Mouse (Mus musculus): Measurements from ENCODE around the gene Runx1. TPM values are rescaled to one million over a fixed set of nuclear protein-coding genes. Genes with fewer than 3 reads are reported as not detected.

Runx1 gene
- total and polyA plus RNA-seq, 3 experiments: 3.1 to 10.9 (median 4.7) TPM

- Histone ChIP-seq H3K4me3 (replicated peaks in 1 of 3; ENCODE audit: low read depth in 2 of 3, low read length in 2 of 3, poor library complexity in 1 of 3) (no peak overlapping the region), H3K4me2 (ENCODE audit: insufficient read depth, low read depth, poor library complexity, severe bottlenecking) (peak overlapping the region; percentile 44), H3K27me3 (replicated peaks) (no peaks in the 10 kb centered on the region), H3K79me2 (replicated peaks; ENCODE audit: control insufficient read depth, extremely low read depth, insufficient read depth, poor library complexity, severe bottlenecking) (no peaks in the 10 kb centered on the region), H3K4me1 (ENCODE audit: control insufficient read depth in 1 of 2, insufficient read depth in 2 of 2) (peaks cover 23 to 56% of the 10 kb centered on the region in 2 experiments), H3K9me3 (replicated peaks; ENCODE audit: low read length) (peaks cover 13% of the 10 kb centered on the region), H3K27ac (ENCODE audit: insufficient read depth, low read depth) (peak overlapping the region; percentile 11; the same call in 1 of the 2 replicates), H3K36me3 (replicated peaks in 1 of 2; ENCODE audit: control insufficient read depth in 1 of 2, insufficient read depth in 1 of 2, low read length in 1 of 2) (peaks cover 3 to 64% of the 10 kb centered on the region in 2 experiments), H3K9ac (ENCODE audit: insufficient read depth, low read depth) (no peak overlapping the region; the same call in 1 of the 2 replicates)
- dilution Hi-C loops (cut with MboI; ENCODE audit: extremely low pct_ligation_motif_present, extremely low pct_unique_long_range_greater_than_20kb, low sequenced_read_pairs): no loop called here
- TF ChIP-seq TCF12 (IDR thresholded peaks at IDR 0.05; ENCODE audit: low read depth, low read length): peak; percentile 61; the same call in 1 of the 2 replicates
- TF ChIP-seq USF2 (conservative IDR thresholded peaks at IDR 0.05; ENCODE audit: low read depth, low read length): no peak
- peak; percentile 91 for TF ChIP-seq BHLHE40 (IDR thresholded peaks at IDR 0.05; ENCODE audit: low read depth, low read length)
- no peak for TF ChIP-seq JUN (IDR thresholded peaks at IDR 0.05; ENCODE audit: insufficient read depth, low read depth, low read length)
- peak; percentile 20; the same call in 1 of the 2 replicates for TF ChIP-seq POLR2A (IDR thresholded peaks at IDR 0.05; ENCODE audit: low read depth, low read length)
- TF ChIP-seq MAFK (IDR thresholded peaks at IDR 0.05; ENCODE audit: insufficient replicate concordance, low read length): peak; percentile 76
- no peak for TF ChIP-seq RCOR1 (conservative IDR thresholded peaks at IDR 0.05; ENCODE audit: low read depth, low read length)
- TF ChIP-seq HCFC1 (IDR thresholded peaks at IDR 0.05; ENCODE audit: low read depth, low read length): no peak
- TF ChIP-seq CHD2 (IDR thresholded peaks at IDR 0.05; ENCODE audit: low read length): peak; percentile 82
- no peak for TF ChIP-seq CTCF (conservative IDR thresholded peaks at IDR 0.05 in 1 of 2, IDR thresholded peaks at IDR 0.05 in 1 of 2; ENCODE audit: low read depth in 2 of 2, low read length in 2 of 2)
- TF ChIP-seq USF1 (IDR thresholded peaks at IDR 0.05; ENCODE audit: low read depth, low read length): no peak
- TF ChIP-seq MAX (IDR thresholded peaks at IDR 0.05; ENCODE audit: low read length): no peak
- TF ChIP-seq IRF4 (IDR thresholded peaks at IDR 0.05; ENCODE audit: low read depth, low read length): peak; percentile 66
- TF ChIP-seq ZNF384 (IDR thresholded peaks at IDR 0.05; ENCODE audit: low read depth, low read length): no peak
- TF ChIP-seq SIN3A (IDR thresholded peaks at IDR 0.05; ENCODE audit: low read length): peak; percentile 62
- no peak; the same call in 1 of the 2 replicates for TF ChIP-seq JUND (conservative IDR thresholded peaks at IDR 0.05; ENCODE audit: low read depth, low read length)
- TF ChIP-seq KAT2A (IDR thresholded peaks at IDR 0.05; ENCODE audit: insufficient replicate concordance, low read length): no peak
- TF ChIP-seq EP300 (IDR thresholded peaks at IDR 0.05; ENCODE audit: low read length): peak; percentile 66; the same call in 1 of the 2 replicates
- TF ChIP-seq ELF1 (IDR thresholded peaks at IDR 0.05; ENCODE audit: low read depth, low read length): no peak; the same call in 1 of the 2 replicates
- no peak for TF ChIP-seq UBTF (IDR thresholded peaks at IDR 0.05; ENCODE audit: low read depth, low read length)
- TF ChIP-seq ZC3H11A (IDR thresholded peaks at IDR 0.05; ENCODE audit: low read depth, low read length): no peak
- TF ChIP-seq ETS1 (conservative IDR thresholded peaks at IDR 0.05; ENCODE audit: low read depth, low read length): peak; percentile 92
- no peak for TF ChIP-seq TBP (conservative IDR thresholded peaks at IDR 0.05; ENCODE audit: low read depth, low read length)
- TF ChIP-seq MXI1 (IDR thresholded peaks at IDR 0.05; ENCODE audit: low read depth, low read length): peak; percentile 51; the same call in 1 of the 2 replicates
- no peak; the same call in 1 of the 2 replicates for TF ChIP-seq RAD21 (IDR thresholded peaks at IDR 0.05; ENCODE audit: low read depth, low read length)
- TF ChIP-seq MAZ (IDR thresholded peaks at IDR 0.05; ENCODE audit: low read depth, low read length): no peak
- no peak for TF ChIP-seq MYC (IDR thresholded peaks at IDR 0.05; ENCODE audit: low read depth, low read length)
- TF ChIP-seq ZKSCAN1 (IDR thresholded peaks at IDR 0.05; ENCODE audit: borderline replicate concordance, low read depth, low read length): no peak
- no peak for TF ChIP-seq PAX5 (IDR thresholded peaks at IDR 0.05; ENCODE audit: low read length)
- no peak for TF ChIP-seq NRF1 (IDR thresholded peaks at IDR 0.05; ENCODE audit: low read depth, low read length)
- peak; percentile 61; the same call in 1 of the 2 replicates for TF ChIP-seq MEF2A (IDR thresholded peaks at IDR 0.05; ENCODE audit: borderline replicate concordance, low read depth, low read length)
- in situ Hi-C loops (cut with MboI; ENCODE audit: low pct_ligation_motif_present, low pct_unique_long_range_greater_than_20kb, low sequenced_read_pairs): no loop called here
- peak; percentile 95 for DNase-seq (ENCODE audit: extremely low read depth)
Observed at GRCm38 (mm10) chr16:92620841-92621518, 205.0 kb downstream of the Runx1 start.
